Mouse (Mus musculus) stomach, postnatal 0 days (tissue): Measurements from ENCODE around the gene Kcnd3. TPM values are rescaled to one million over a fixed set of nuclear protein-coding genes. Genes with fewer than 3 reads are reported as not detected.

Experiments used
- ATAC-seq: fragments of 200-750 bp; cut with Nextera tagmentation; 2 replicates; pipeline ENCODE4 v1.8.0; 2017; ENCODE audit not compliant: low FRiP score, low TSS enrichment
- DNase-seq: peaks from one replicate; pipeline ENCODE4 v3.0.0-alpha.2; 2016; ENCODE audit warnings: low spot score
- H3K27ac ChIP-seq: fragments of 300-500 bp; sonication (generic); replicated peaks from 2 replicates; pipeline ENCODE4 v1.5.1; 2014; ENCODE audit warnings: mild to moderate bottlenecking, control low read depth
- H3K27me3 ChIP-seq: fragments of 300-500 bp; sonication (generic); 2 replicates; pipeline ENCODE4 v1.6.1; 2014; ENCODE audit warnings: low read length; ENCODE audit not compliant: control insufficient read depth, insufficient read depth
- H3K36me3 ChIP-seq: fragments of 300-500 bp; sonication (generic); 2 replicates; pipeline ENCODE4 v1.6.1; 2014; ENCODE audit warnings: low read length, mixed read lengths; ENCODE audit not compliant: control insufficient read depth, insufficient read depth
- H3K4me1 ChIP-seq: fragments of 300-500 bp; sonication (generic); replicated peaks from 2 replicates; pipeline ENCODE4 v1.6.1; 2014; ENCODE audit warnings: antibody characterized with exemption; ENCODE audit not compliant: control insufficient read depth, insufficient read depth
- H3K4me2 ChIP-seq: fragments of 300-500 bp; sonication (generic); replicated peaks from 2 replicates; pipeline ENCODE4 v1.6.1; 2014; ENCODE audit warnings: low read depth, mild to moderate bottlenecking, control low read depth, moderate library complexity
- H3K4me3 ChIP-seq: fragments of 300-500 bp; sonication (generic); 2 replicates; pipeline ENCODE4 v1.5.1; 2014; ENCODE audit warnings: low read depth, low read length, control low read depth
- H3K9ac ChIP-seq: fragments of 300-500 bp; sonication (generic); 2 replicates; pipeline ENCODE4 v1.6.1; 2014; ENCODE audit warnings: mild to moderate bottlenecking, low read length, control low read depth, mixed read lengths
- H3K9me3 ChIP-seq: fragments of 300-500 bp; sonication (generic); 2 replicates; pipeline ENCODE4 v1.6.1; 2016; ENCODE audit warnings: low read length; ENCODE audit not compliant: control insufficient read depth
- CTCF ChIP-seq: IDR thresholded peaks from 2 replicates; pipeline ENCODE4 v1.5.1; 2016; ENCODE audit warnings: antibody characterized with exemption, low read depth, mild to moderate bottlenecking, moderate library complexity
- EP300 ChIP-seq: optimal IDR thresholded peaks from 2 replicates; pipeline ENCODE3; 2016; ENCODE audit warnings: antibody characterized with exemption
- WGBS: fragments of 180-500 bp; shearing (Covaris S2); extraction: QIAGEN DNeasy Blood & Tissue Kit; methylation state at CpG from one replicate; pipeline ENCODE4 v1.1.7; 2014; 5-methylcytosine and 5-hydroxymethylcytosine counted together
- polyA plus RNA-seq: library from polyadenylated mRNA; unstranded; fragments of >200 nt; fragmentation: Nextera tagmentation; extraction: Ambion mirVana; gene quantifications from 2 replicates; pipeline ENCODE4 v1.2.1, GENCODE M21; 2015

The Kcnd3 gene
- polyA plus RNA-seq, 1 experiment from 2014 or later = 2.4 TPM

GRCm38 (mm10) chr3:105722510-105722909, 270.4 kb downstream of the Kcnd3 start:
- 74% methylated on average over 3 of the region's 3 CpGs for WGBS
- no peak for ATAC-seq

More at GRCm38 (mm10) chr3:105722510-105722909, 270.4 kb downstream of the Kcnd3 start:
- no peaks in the 10 kb centered on the region for H3K9me3 ChIP-seq
- no peak for DNase-seq
- H3K9ac ChIP-seq = no peak overlapping the region
- no peaks in the 10 kb centered on the region for H3K4me1 ChIP-seq
- H3K4me2 ChIP-seq = no peak overlapping the region
- no peak overlapping the region for H3K27ac ChIP-seq
- no peaks in the 10 kb centered on the region for H3K27me3 ChIP-seq
- no peak for TF ChIP-seq CTCF
- TF ChIP-seq EP300 = no peak
- H3K36me3 ChIP-seq = no peaks in the 10 kb centered on the region
- no peak overlapping the region for H3K4me3 ChIP-seq

Other genes starting within 250 kb of the Kcnd3 start
- gene Ddx20, start 235.2 kb downstream of the Kcnd3 start, polyA plus RNA-seq = 14.7 and 16.0 TPM in 2 replicates